Mouse (Mus musculus): ENCODE data around the gene Ntpcr.

DNA sequence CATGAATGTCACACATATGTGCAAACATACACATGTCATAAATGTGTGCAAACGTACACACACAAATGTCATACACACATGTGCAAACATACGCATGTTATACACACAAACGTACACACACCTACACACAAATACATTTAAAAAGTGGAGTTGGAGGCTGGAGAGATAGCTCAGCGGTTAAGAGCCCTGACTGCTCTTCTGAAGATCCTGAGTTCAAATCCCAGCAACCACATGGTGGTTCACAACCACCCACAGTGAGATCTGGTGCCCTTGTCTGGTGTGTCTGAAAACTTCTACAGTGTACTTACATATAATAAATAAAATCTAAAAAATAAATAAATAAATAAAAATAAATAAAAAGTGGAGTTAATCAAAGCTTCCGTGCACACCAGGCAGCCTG lies 49.2 kb downstream of the Ntpcr start:
- no peak for TF ChIP-seq CTCF (conservative IDR thresholded peaks at IDR 0.05; ENCODE audit: low read length)
- TF ChIP-seq POU5F1 (IDR thresholded peaks at IDR 0.05; ENCODE audit: borderline replicate concordance, low read length) = no peak
- no peak for TF ChIP-seq NANOG (IDR thresholded peaks at IDR 0.05; ENCODE audit: borderline replicate concordance, low read length)

Measured in E14TG2a.4 (cell line).